Mouse (Mus musculus): ENCODE data around the gene P2ry14. TPM values are rescaled to one million over a fixed set of nuclear protein-coding genes. Genes with fewer than 3 reads are reported as not detected.
"Not testable (repeated sequence)": the region's sequence is repeated elsewhere in the genome, so short reads cannot be mapped to it uniquely, and the experiment has no call there.

P2ry14 gene
- total RNA-seq, 2 experiments from 2014 or later = 1.6 to 1.7 TPM

GRCm38 (mm10) chr3:59113291-59113690 is 40.1 kb downstream of the P2ry14 start:
- DNase-seq; intact Hi-C loops (cut with DNase I): not testable (repeated sequence)

- no peak for DNase-seq
- intact Hi-C loops (cut with DNase I) = no loop called here
Observed at GRCm38 (mm10) chr3:59111944-59112343, 41.5 kb downstream of the P2ry14 start.

GRCm38 (mm10) chr3:59109834-59110233 is 43.6 kb downstream of the P2ry14 start:
- DNase-seq = not testable (repeated sequence)

GRCm38 (mm10) chr3:59107439-59107838 is 46.0 kb downstream of the P2ry14 start:
- intact Hi-C loops (cut with DNase I) = no loop called here
- no peak for DNase-seq

More at GRCm38 (mm10) chr3:59109834-59110233, 43.6 kb downstream of the P2ry14 start:
- intact Hi-C loops (cut with DNase I) = not testable (repeated sequence)

GRCm38 (mm10) chr3:59104462-59104861 is 49.0 kb downstream of the P2ry14 start:
- DNase-seq = no peak
- intact Hi-C loops (cut with DNase I) = no loop called here

GRCm38 (mm10) chr3:59102146-59102545 is 51.3 kb downstream of the P2ry14 start:
- DNase-seq = no peak
- intact Hi-C loops (cut with DNase I) = no loop called here

GRCm38 (mm10) chr3:59101218-59101986 is 52.0 kb downstream of the P2ry14 start, which contains the start of gene Gpr171:
Gene Gpr171 (minus strand): TSS chr3:59101821.
- no peak for DNase-seq
- intact Hi-C loops (cut with DNase I) = no loop called here

GRCm38 (mm10) chr3:59098540-59098939 is 54.9 kb downstream of the P2ry14 start:
- no peak for DNase-seq
- intact Hi-C loops (cut with DNase I) = no loop called here

GRCm38 (mm10) chr3:59097421-59097820 is 56.0 kb downstream of the P2ry14 start:
- DNase-seq = no peak
- intact Hi-C loops (cut with DNase I) = no loop called here

- intact Hi-C loops (cut with DNase I) = no loop called here
- DNase-seq = no peak
Observed at GRCm38 (mm10) chr3:59092702-59093101, 60.7 kb downstream of the P2ry14 start.

GRCm38 (mm10) chr3:59080919-59081318 is 72.5 kb downstream of the P2ry14 start:
- DNase-seq = no peak
- intact Hi-C loops (cut with DNase I) = no loop called here

- intact Hi-C loops (cut with DNase I) = no loop called here
- DNase-seq = no peak
Observed at GRCm38 (mm10) chr3:59080293-59080916, 73.0 kb downstream of the P2ry14 start.

GRCm38 (mm10) chr3:59079327-59079726 is 74.1 kb downstream of the P2ry14 start:
- intact Hi-C loops (cut with DNase I) = no loop called here
- no peak for DNase-seq

GRCm38 (mm10) chr3:59078585-59078984 is 74.8 kb downstream of the P2ry14 start:
- intact Hi-C loops (cut with DNase I) = no loop called here
- DNase-seq = no peak

- no peak for DNase-seq
- intact Hi-C loops (cut with DNase I) = no loop called here
Observed at GRCm38 (mm10) chr3:59077278-59077677, 76.1 kb downstream of the P2ry14 start.

- DNase-seq; intact Hi-C loops (cut with DNase I): not testable (repeated sequence)
Observed at GRCm38 (mm10) chr3:59069071-59069470, 84.3 kb downstream of the P2ry14 start.

- intact Hi-C loops (cut with DNase I) = no loop called here
- DNase-seq = no peak
Observed at GRCm38 (mm10) chr3:59066558-59067294, 86.7 kb downstream of the P2ry14 start.

- intact Hi-C loops (cut with DNase I) = no loop called here
- no peak for DNase-seq
Observed at GRCm38 (mm10) chr3:59065937-59066336, 87.5 kb downstream of the P2ry14 start.
